Mouse (Mus musculus): ENCODE data around the gene Mogs.

GRCm38 (mm10) chr6:83116373-83117164, 1.3 kb downstream of the Mogs start:
- TF ChIP-seq POLR2A (IDR thresholded peaks at IDR 0.05; ENCODE audit: low read depth, low read length): no peak
- no peak for TF ChIP-seq CTCF (IDR thresholded peaks at IDR 0.05; ENCODE audit: extremely low read depth, insufficient read depth, insufficient read length, insufficient replicate concordance)
